Mouse (Mus musculus) CH12F3 (cell line): ENCODE measurements at regions not wholly inside any gene's neighbourhood (a gene's known extent, or its start where the extent isn't known, plus 50 kb on each side); places are given as distances from the start of the nearest gene placed in this dataset.

ENCODE experiments used
- in situ Hi-C: fragments of 300-500 bp; cut with MboI; formaldehyde crosslinking; loops from 2 replicates; pipeline ENCODE4 v1.14.3; 2020; ENCODE audit warnings: low sequenced_read_pairs

DNA sequence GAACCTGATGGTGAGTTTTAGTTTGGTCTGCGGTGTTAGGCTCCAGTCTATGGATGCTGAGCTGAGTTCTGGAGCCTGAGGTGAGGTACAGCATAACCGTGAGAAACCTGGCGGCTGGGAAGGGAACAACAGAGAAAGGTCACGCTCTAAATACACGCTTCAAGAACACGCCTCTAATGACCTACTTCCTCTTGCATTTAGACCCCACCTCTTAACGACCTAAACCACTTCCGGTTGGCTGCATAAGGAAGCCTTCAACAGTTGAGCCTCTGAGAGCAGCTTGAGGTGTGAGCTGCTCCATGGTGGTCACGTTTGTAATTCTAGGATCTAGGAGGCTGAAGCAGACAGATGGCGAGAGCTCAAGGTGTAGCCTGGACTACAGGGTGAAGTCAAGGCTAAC lies 175.8 kb downstream of the Zfp365 start:
- in situ Hi-C loops, result no loop called here

DNA sequence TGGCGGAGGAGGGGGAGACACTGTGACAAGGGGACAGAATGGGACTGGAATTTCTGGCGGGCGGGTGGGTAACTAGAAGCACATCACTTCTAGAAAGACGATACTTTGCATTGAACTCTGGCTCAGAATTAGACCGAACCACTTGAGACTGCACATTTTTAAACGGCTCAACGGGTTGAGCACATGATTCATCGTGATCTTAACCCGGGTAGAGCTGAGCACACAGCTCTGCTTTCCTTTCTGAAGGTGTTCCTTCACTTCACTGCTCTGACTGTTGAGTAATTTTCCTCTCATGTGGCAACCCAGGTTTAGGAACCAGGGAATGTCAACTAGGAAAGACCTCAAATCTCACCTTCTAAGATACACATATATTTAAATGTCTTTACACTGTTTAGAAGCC lies 180.9 kb downstream of the Zfp365 start:
- in situ Hi-C loops, result no loop called here

DNA sequence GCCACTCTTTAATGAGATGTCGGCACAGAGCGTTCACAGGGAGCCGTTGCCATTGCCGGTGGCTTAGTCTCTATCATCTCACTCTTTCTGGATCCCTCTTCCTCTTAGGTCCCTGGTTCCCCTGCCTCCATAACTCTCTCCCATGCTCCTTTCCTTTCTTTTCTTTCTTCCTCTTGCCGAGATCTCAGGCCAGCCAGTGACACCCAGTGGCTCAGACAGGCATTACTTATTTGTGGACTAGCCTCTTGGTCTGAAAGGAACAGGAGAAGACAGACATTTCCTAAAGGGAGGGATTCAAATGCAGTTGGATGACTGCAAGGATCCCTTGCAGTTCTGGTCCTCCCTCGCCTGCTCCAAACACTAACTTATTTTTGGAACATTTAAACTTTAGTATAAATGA lies 180.5 kb upstream of the Ado start:
- in situ Hi-C loops, result loop anchor here (5.0 kb wide), 1 partner anchor 412 kb away; no protein-coding TSS in a partner anchor

DNA sequence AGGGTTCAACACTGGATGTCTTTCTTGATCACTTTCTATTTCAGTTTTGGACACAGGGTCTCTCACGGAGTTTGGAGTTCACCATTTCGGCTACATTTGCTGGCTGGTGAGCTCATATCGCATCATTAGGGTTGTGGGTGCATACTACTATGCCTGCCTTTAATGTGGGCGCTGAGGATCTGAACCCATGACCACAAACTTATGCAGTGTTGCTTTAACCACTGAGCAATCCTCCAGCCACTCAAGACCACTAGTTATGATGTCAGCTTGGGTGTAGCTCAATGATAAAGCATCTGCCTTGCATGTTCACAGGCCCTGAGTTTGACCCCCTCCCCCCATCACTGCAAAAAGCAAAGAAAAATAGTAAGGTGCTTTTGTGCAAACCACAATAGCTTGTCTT lies 178.8 kb upstream of the Ado start:
- in situ Hi-C loops, result loop anchor here (5.0 kb wide), 1 partner anchor 410 kb away; no protein-coding TSS in a partner anchor

DNA sequence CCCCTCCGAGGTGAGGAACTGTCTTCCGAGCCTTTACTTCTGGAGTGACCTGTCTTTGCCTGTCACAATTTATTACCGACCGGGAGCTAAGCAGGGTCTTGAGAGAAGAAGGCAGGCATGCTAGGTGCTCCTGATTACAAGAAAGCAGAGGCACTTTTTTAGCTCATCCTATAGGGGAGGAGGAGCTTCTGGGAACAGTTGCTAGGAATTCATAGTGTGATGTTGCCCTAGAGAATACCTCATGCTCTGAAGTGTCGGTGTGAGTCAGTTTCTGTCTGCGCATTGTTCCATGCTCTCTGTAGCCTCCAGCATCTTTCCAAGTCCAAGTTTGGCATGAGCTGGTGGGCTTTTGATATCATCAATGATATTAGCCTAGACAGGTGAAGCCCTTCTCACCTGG lies 178.0 kb upstream of the Ado start:
- in situ Hi-C loops, result loop anchor here (5.0 kb wide), 1 partner anchor 409 kb away; no protein-coding TSS in a partner anchor

DNA sequence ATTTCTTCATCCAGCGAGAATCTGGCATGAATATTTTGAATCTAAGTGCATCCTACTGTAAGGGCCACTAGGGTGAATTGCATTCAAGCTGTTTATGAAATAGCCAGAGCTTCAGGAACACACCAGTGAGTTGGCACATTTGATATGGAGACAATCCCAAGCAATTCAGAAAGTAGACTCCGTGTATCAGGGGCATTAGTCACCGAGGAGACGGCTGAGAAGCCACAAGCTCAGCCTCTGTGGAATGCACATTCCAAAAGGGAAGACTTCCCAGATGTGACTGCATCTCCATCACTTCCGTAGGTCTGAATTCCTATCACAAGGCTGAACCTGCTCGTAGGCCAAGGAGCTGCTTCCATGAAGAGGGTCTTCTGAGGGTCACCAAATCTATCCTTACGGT lies 177.6 kb upstream of the Ado start:
- in situ Hi-C loops, result loop anchor here (5.0 kb wide), 1 partner anchor 409 kb away; no protein-coding TSS in a partner anchor

DNA sequence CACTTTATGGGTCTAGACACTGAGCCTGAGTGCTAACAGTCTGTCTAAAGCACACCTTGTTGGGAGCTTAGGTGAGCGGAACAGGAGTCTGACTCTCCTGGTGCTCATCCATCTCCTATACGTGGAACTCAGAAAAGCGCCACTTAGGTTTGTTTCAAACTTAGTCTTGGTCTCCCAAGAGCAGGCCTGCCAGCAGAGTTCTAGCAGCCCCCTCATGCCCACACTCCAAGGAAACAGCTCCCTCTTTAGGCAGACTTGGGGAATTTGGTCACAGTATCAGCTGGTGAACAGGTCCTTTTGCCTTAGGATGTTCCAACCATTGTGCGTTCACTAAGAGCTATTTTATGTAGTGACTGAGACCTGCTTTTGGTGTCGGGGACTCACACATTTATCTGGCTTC lies 173.0 kb upstream of the Ado start:
- in situ Hi-C loops, result no loop called here

DNA sequence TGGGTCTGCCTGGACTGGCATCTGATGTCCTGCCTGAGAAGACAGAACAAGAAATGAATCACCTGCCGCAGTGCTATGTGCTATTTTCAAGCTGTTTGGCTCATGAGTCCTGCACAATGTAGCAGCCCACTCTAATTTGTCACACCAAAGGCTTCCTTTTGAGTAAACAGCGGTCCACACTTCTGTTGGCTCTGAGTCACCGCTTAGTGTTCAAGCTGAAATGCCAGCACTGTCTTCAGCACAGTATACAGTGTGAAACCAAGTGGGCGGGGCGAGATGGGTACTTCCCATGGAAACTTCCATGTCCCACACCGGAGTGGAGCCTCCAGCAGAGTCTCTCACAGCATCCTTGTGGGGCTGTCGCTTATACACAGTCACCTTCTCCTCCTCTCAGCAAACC lies 168.8 kb upstream of the Ado start:
- in situ Hi-C loops, result no loop called here

DNA sequence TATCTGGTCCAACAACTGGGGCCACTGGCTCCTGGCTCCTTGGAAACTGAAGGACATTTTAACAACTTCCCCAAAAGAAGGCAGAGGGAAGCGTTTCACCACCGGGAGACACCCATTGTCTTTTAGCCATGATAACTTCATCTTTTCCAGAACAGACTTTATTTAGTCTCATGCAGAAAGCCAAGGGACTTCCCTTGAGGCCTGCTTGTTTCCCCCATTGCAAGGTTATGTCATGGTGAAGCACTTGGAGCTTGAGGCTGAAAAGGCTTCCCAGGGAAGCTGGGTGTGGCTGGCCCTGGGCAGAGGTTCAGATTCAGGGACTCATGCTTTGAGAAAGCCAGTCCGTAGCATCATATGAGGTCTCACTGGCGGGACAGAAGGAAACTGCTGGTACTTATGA lies 166.3 kb upstream of the Ado start:
- in situ Hi-C loops, result no loop called here

DNA sequence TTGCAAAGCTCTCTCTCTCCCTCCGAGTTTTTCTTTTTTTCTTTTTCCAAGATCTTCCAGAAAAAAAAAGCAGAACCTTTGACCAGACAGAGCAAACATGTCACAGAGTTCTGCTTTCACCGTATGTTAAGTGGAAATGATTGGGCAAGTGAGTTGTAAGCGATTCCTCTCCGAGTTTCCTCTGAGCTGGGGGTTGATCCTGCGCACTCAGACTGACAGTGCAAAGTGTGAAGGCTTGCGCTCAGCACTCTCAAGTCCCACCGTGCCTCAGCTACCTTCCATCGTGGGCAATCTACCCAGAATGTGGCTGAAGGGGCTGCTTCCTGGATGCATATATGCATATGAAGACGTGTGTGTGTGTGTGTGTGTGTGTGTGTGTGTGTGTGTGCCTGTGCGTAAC lies 164.3 kb upstream of the Ado start:
- in situ Hi-C loops, result no loop called here

DNA sequence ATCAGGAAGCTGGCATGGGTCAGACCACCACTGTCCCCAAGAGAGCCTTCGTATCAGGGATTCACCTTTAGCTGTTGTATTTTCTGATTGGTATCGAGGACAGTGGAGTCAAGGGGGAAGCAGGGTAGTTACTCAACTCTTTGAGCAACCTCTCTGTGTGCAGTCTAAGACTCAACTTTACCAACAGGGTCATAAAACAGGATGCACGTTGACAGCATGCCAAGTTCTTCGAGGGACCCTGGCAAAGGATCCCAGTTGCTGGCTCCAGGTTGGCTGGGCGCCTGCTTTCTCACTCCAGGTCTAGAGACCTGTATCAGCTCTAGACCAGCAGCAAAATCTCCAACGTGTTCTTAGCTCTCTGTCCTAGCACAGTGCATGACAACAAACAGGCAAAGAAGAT lies 163.9 kb upstream of the Ado start:
- in situ Hi-C loops, result no loop called here

DNA sequence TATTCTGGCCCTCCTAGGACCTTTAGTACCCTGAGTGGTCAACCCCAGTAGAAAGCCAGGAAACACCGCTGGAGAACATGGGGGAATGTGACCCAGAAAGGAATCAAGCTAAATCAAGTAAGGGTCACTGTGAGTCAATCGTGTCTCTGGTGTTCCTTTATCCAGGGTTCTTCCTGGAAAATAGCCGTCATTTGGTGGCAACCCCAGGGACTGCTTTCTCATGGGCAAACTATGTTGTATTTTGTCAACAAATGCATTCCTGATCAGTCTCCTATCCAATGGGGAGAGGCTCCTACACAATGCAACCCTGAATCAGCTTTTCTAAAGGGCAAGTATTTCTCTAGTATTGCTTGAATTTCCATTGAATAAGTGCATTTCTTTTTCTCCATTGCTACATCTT lies 163.2 kb upstream of the Ado start:
- in situ Hi-C loops, result no loop called here

DNA sequence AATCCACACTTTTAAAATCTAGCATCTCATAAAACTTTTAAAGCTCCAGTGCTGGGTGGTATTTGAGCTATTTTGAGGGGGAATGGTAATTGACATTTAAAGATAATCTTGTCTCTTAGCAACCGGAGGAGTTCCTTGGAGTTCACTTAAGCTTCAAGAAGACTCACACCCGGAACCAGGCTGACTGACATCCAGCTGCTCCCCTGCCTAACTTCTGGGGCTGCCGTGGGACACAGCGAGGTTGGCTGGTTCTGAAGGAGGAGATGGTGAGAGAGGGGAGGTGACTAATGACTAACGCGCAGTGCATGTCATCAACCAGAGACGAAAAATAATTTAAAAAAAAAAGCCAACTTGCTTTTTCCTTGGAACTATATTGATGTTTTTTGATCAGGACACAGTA lies 157.7 kb upstream of the Ado start:
- in situ Hi-C loops, result no loop called here

DNA sequence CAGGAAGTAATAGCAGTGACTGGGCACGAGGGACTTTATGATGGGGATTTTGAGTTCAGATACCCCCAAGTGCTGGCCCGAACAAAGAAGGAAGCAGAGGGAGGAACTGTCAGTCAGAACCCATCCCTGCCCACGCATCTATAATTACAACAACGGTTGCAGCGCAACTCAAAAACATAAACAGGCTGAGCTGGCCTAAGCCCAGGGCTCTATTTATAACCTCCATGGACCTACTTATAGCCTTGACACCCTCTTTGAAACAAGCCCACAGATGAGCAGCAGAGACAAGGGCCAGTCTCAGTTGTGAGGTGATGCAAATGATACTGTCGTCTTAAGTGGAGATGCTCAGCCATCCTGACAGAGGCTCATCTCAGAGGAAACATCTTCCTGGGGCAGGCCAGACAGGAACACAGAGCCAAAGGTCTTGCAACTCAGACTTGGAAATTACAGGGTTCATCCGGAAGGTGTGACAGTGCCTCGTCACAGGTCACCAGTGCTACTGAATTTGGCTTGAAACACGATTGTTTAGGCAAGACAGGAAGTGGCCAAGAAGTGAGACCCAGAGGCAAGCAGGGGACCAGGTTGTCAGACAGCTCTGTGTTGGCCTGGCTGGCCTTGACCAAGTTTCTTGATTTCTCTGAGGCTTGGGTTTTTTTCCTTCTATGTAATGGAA lies 154.2 kb upstream of the Ado start:
- in situ Hi-C loops, result no loop called here

DNA sequence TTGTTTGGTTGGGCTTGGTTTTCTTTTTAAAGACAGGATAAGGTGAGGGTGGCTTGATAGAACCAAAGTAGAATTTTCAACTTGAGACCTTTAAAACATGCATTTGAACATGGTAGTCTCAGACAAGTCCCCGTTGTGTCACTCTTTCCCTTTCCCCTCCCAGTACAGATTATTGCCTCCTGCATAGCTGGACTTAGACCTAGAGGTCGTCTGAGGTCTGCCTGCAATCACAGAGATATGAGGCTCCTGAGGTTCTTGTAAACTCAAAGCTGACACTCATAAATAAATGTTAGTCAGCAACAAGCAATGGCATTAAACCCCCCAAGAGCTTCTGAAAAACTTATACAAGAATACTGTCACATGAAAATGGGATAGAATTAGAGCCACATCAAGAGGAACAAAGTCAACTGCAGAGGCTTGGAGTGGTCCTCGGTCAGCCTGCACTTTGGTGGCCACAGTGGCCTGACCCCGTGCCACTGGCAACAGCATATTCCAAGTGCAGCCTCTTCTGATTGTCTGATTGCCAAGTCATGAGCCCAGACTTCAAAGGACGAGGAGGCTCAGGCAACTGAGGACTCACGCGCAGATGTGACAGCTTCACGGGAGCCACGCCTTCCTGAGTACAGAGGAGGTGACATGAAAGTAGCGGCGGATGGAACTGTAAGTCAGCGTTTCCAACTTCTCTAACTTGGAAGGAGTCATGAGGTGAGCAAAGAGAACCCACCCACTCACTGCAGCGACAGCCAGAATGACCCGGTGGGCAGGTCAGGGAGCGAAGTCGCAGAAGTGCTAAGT lies 148.8 kb upstream of the Ado start:
- in situ Hi-C loops, result no loop called here

DNA sequence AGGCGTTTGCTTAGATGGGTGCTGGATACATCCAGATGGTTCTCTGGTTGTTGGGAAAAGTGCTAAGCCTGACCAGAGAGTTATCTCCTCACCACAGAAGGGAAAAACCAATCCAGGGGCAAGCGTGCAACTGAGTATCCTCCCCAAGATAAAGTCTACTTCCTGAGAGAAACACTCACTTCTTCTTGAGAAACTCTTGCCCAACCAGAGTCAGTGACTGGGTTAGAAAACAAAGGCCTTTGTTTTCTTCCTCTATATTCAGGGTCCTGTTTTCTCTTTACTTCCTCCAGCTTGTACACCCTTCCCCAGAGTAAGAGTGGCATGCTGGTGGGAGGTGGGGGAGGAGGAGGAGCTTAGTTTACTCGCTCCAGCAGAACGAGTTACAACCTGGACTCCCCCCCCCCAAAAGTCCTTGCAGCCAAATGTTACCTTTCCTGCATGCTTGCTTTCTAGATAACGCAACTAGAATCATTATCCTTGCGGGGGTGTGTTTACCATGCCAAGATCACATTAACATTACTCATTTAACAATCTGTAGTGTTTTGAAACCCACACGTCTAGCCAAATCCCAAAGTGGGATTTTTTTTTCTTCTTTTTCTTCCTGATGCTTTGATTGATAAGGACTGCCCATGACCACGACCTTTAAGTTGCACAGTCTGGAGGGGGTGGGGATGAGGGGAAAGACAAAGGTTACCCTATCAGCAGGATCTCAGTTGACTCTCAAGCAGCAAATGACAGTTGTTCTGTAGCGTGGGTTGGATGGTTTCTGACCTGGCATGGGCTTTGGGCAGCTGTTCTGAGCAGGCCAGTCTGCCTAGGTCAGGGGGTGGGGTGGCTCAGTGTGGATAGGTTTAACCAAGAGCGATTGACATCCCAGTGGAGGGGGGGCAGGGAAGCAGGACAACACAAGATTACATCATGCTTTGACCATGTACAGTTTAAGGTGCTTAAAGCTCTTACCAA lies 147.4 kb upstream of the Ado start:
- in situ Hi-C loops, result no loop called here

DNA sequence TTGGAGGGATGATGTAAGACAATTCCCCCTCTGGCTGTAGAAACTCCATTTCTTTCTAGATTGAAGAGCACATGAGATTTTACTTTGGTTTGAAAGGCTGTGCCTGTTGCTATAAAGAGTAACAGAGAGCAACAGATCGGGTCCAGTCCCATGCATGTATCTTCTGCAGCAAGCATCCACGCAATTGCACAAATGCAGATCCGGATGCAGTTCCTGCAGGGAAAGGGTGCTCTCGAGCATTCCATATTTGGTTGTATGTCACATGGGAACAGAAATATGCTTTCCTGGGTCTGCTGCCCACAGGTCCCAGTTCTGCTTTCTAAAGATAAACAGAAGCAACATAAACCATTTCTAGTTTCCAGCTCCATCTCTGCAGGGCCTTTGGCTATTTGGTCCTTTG lies 146.0 kb upstream of the Ado start:
- in situ Hi-C loops, result no loop called here

DNA sequence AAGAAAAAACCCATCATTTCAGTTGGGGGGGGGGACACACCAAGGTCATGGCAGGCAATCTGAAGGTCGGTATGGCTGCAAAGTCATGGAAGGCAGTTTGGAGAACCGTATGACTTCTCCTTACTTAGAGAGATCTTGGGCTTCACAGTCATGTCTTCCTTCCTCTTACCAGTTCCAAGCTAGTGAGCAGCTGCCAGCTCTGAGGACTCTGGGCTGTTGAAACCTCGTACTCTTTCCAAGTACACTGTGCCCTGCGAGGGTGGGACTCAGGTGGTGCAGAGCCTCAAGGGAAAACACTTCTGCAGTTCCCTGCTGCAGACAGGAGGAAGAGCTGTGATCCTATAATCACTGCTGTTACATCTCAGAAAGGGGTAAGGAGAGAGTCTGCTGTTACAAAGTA lies 144.8 kb upstream of the Ado start:
- in situ Hi-C loops, result no loop called here

DNA sequence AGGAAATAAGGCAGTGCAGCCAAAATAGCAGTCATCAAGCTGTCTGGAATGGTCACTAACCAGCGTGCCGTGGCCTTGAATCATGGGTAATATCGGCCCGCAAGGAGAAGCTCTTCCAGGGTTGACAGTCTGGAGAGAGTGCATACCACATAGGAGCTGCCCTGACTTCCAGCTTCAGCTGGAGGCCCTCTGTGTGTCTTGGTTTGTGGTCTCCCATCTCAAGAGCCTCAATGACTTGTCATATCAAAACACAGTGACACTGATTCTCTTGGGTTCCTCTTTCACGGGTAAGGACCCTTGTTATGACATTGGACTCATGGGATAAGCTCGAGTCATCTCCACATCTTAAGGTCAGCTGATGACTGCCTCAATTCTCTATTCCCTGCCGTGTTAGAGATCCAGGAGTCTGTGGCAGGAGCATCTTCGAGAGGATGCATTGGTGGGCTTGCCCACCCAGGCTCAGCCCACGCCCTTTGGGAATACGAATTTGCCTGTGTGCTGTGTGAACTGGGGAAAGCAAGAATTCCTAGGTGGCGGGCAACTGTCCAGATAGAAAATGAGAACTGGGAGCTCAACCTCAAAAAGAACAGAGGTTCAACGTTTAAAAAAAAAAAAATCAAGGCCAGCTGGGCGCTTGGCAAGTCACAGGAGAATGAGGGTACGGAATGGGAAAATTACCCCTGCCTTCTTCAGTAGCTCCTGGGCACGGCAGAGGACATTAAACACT lies 141.4 kb upstream of the Ado start:
- in situ Hi-C loops, result no loop called here

DNA sequence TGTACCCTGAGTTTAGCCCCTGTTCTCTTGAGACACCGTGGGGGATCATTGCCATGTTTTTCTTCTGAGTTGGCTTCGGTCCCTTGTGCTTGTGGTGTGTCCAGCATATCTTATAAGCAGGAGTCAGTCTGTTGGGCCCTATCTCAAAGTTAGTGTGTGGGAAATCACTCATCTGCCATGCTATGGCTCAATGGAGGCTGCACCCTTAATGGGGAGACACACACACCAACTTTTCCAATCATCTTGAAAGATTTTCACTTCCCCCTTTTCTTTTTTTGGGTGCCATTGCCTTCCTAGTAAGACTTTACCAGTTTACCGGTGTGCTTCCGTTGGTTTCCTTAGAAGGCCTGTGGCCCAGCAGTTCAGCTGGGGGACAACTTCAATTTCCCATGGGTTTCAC lies 130.6 kb upstream of the Ado start:
- in situ Hi-C loops, result no loop called here

DNA sequence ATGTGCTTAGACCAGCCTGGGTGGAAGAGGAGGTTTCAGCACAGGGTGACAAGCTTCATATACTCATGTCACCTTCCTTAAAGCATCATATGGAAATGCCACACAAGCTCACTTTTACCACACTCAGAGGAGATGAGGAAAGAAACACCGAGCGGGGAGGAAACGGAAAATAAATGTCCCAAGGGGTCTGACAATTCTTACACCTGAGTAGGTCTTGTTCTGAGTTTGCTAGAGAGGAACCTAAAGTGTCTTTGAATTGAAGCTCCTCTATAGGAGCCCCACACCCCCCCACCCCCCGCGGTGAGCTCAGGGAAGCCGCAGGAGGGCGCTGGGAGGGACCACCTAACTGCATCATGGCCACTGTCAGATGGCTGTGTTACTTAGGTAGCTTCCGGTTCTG lies 124.7 kb upstream of the Ado start:
- in situ Hi-C loops, result no loop called here
